Mouse (Mus musculus) bone marrow macrophage, adult 2 months (primary cell): Measurements from ENCODE around the gene Rps6kb1. TPM values are rescaled to one million over a fixed set of nuclear protein-coding genes. Genes with fewer than 3 reads are reported as not detected.
"Not testable (repeated sequence)": the region's sequence is repeated elsewhere in the genome, so short reads cannot be mapped to it uniquely, and the experiment has no call there.

ENCODE experiments used
- H3K27ac ChIP-seq: 2 replicates; pipeline ENCODE4 v1.5.1; 2012; ENCODE audit warnings: low read depth, low read length; ENCODE audit not compliant: insufficient read depth
- H3K4me1 ChIP-seq: 2 replicates; pipeline ENCODE4 v1.6.1; 2012; ENCODE audit warnings: low read length; ENCODE audit not compliant: control insufficient read depth, insufficient read depth
- H3K4me3 ChIP-seq: 2 replicates; pipeline ENCODE4 v1.5.1; 2012; ENCODE audit warnings: mild to moderate bottlenecking, low read length, moderate library complexity; ENCODE audit not compliant: insufficient read depth
- CTCF ChIP-seq: IDR thresholded peaks from 2 replicates; pipeline ENCODE4 v1.5.1; 2012; ENCODE audit warnings: low read depth, mild to moderate bottlenecking, low read length, moderate library complexity
- POLR2A ChIP-seq: IDR thresholded peaks from 2 replicates; pipeline ENCODE4 v1.6.1; 2012; ENCODE audit warnings: mild to moderate bottlenecking, low read depth, low read length, borderline replicate concordance
- polyA plus RNA-seq: library from polyadenylated mRNA; stranded (reverse); fragments of >200 nt; gene quantifications from 2 replicates; pipeline ENCODE4 v1.2.4, GENCODE M21; 2012; ENCODE audit not compliant: missing spikeins, insufficient read depth, insufficient read length

Rps6kb1 gene
- polyA plus RNA-seq, 1 experiment: 30.9 TPM

DNA sequence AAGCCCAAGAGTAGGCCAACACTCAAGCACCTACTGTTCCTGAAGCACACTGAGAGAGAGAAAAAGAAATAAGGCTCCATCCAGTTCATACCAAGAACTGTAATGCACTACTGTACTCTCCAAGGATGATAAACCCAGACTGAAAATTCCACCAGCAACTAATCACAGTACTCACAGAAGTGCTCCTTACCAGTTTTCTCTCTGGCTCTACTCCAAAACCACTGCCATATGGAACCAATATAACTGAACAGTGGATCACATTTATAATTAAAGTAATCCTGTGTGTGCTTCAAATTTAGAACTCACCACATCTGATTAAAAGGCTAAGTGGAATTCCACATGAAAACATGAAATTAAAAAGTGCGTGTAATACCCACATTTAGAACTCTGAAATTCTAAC, 1.8 kb downstream of the Rps6kb1 start:
- no peak overlapping the region for H3K4me3 ChIP-seq
- H3K27ac ChIP-seq: no peak overlapping the region
- TF ChIP-seq POLR2A (no peak), CTCF (no peak)
- peaks cover 31% of the 10 kb centered on the region for H3K4me1 ChIP-seq

DNA sequence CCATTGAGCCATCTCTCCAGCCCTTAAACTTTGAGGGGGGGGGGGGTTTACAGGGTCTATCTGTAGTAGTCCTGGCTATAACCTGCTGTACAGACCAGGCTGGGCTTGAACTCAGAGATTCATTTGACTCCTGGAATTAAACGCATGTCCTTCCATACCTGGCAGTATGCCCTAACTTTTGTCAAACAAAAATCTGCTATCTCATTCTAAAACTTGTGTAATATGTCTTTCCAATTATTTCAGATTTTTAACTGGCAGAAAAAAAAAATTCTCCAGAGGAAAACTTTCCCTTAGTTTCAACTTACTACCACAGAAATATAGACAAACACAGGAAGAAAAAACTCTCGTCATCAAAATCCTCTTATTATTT, 4.1 kb downstream of the Rps6kb1 start:
- Histone ChIP-seq H3K4me1 (peaks cover 28% of the 10 kb centered on the region), H3K27ac (no peak overlapping the region), H3K4me3 (no peak overlapping the region)
- TF ChIP-seq CTCF (no peak), POLR2A (no peak)

DNA sequence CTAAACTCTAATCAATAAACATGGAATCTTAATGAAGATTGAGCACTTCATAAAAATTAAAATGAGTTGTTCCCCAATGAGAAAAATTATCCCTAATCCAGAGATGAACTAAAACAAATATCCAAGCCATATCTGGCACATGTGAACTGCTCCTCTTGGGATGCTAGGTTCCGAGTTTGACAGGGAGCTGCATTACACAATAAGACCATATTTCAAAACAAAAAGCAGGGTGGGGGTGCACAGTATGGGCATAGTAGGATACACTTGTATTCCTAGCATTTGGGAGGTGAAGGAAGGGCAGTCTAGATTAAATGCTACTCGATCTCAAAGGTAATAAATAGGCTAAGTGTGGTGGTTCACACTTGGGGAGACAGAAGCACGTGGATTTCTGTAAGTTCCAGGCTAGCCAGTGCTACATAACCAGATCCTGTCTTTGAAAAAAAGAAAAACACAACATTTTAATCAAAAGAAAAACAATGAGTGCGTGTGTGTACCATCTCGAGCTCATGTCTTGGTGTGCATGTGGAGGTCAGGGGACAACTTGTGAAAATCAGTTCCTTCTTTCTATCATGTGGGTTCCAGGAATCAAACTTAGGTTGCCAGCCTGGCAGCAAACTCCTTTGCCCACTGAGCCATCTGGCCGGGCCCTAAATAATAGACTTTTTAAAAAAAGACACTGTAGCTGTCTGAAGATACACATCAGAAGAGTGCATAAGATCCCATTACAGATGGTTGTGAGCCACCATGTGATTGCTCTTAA, 4.7 kb downstream of the Rps6kb1 start:
- Histone ChIP-seq H3K27ac (no peak overlapping the region), H3K4me1 (peaks cover 28% of the 10 kb centered on the region), H3K4me3 (no peak overlapping the region)
- TF ChIP-seq CTCF (no peak), POLR2A (no peak)

DNA sequence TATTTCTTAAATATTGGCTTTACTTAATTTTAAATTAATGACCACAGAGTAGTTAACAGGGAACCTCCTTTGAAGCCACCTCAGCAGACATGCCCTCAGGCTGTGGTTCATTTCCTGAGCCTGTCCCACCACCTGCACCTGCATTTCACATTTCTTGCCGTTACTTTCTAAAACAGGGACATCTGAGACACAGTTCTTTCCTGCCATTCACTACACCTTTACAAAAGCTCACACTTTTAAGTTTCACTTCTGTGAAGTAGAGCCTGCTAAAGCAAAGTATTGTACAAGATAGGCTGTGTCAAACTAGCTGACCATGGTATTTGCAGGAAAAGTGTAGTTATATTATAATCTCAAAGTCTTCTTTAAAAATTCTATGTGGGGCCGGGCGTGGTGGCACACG, 5.8 kb downstream of the Rps6kb1 start:
- Histone ChIP-seq H3K4me3 (no peak overlapping the region), H3K27ac (no peak overlapping the region), H3K4me1 (peaks cover 33% of the 10 kb centered on the region)
- TF ChIP-seq CTCF (no peak), POLR2A (no peak)

DNA sequence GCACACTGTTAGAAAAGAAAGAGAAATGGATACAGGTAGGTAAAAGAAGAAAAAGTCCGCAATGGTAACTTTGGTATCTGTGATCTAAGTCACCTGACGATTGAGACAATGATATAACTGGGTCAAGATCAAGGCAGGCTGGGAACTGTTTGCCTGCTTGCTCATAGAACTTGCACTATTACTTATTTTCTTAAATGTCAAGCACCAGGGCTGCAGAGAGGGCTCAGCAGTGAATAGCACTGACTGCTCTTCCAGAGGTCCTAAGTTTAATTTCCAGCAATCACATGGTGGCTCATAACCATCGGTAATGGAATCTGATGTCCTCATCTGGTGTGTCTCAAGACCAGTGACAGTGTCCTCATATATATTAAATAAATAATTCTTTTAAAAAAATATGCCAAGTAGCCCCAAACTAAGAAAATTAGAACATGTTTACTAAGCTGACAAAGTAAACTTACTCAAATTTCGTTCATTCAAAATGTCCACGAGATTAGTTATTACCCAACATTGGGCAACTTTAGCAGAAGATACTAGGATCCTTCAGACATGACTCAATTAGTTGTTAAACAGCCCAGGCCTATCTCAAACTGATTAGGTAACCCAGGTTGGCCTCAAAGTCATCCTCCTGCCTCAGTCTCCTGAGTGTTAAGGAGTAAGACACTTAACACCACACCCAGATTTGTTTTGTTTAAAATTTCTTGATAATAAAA, 10.2 kb downstream of the Rps6kb1 start:
- peaks cover 10% of the 10 kb centered on the region for H3K4me1 ChIP-seq
- no peak overlapping the region for H3K27ac ChIP-seq
- TF ChIP-seq CTCF (no peak), POLR2A (no peak)
- H3K4me3 ChIP-seq: no peak overlapping the region

DNA sequence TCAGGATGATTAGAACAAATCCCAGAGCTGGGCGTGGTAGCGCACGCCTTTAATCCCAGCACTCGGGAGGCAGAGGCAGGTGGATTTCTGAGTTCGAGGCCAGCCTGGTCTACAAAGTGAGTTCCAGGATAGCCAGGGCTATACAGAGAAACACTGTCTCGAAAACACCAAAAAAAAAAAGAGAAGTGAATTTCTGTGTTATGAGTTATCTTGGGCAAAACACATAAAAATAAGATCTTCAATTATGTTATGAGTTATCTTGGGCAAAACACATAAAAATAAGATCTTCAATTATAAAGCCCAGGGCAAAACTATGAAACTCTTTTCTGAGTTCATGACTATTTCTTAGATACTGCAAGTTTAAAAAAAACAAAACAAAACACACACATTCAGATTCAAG, 11.3 kb downstream of the Rps6kb1 start:
- not testable (repeated sequence) for H3K4me3 ChIP-seq, H3K27ac ChIP-seq, H3K4me1 ChIP-seq

DNA sequence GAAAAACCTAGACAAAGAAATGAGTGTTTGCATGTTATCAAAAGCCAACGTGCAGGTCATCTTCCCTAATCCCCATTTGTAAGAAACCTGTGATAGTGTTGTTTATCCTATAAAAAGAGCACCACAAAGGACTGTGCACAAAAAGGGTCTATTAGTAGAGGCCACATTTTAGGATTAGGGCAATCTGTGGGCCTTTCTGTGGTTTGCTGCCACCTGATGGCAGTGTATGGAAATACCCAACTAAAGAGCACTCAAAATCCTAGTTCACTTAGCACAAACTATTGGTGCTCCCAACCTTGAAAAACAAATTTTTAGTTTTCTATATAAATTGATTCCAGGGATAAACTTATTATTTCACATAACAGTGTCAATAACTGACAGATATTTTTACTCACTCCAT, 11.8 kb downstream of the Rps6kb1 start:
- TF ChIP-seq POLR2A: no peak
- no peak for TF ChIP-seq CTCF
- Histone ChIP-seq H3K4me3 (no peak overlapping the region), H3K4me1 (peaks cover 8% of the 10 kb centered on the region; the same call in 1 of the 2 replicates), H3K27ac (no peak overlapping the region)

DNA sequence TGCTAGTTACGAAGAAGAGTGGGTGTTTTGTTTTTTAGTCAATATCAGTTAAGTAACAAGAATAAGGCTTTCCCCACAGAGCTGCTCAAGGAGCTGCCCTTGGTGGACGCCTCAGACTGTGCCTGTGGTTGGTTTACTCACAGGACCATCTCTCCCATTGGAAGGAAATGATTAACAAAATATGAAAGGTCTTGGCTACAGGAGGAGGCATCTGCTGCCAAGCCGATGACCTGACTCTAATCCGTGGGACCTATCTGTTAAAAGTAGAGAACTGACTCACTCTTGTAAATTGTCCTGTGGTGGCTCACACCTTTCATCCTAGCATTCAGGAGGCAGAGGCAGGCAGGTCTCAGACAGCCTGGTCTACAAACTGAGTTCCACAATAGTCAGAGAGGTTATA, 17.1 kb downstream of the Rps6kb1 start:
- no peak overlapping the region for H3K4me3 ChIP-seq
- TF ChIP-seq CTCF: no peak
- TF ChIP-seq POLR2A: no peak
- H3K4me1 ChIP-seq: no peaks in the 10 kb centered on the region
- H3K27ac ChIP-seq: no peak overlapping the region

DNA sequence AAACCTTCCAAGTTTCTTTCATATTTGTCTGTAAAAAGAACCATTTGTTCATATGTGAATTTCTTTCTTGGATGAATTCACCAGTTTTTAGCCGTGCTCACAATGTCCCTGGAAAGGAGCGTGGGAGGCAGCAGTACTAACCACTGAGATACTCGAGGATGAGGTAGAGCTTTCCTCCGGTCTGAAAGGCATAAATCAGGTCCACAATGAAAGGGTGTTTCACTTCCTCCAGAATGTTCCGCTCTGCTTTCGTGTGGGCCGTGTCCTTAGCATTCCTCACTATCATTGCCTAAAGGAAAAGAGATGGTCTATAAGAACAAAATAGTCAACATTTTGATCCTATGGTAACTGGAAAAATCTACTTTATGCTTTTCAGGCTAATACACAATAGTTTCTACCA, 24.9 kb downstream of the Rps6kb1 start:
- H3K4me1 ChIP-seq: no peaks in the 10 kb centered on the region
- H3K27ac ChIP-seq: no peak overlapping the region
- H3K4me3 ChIP-seq: no peak overlapping the region
- TF ChIP-seq CTCF (no peak), POLR2A (no peak)

DNA sequence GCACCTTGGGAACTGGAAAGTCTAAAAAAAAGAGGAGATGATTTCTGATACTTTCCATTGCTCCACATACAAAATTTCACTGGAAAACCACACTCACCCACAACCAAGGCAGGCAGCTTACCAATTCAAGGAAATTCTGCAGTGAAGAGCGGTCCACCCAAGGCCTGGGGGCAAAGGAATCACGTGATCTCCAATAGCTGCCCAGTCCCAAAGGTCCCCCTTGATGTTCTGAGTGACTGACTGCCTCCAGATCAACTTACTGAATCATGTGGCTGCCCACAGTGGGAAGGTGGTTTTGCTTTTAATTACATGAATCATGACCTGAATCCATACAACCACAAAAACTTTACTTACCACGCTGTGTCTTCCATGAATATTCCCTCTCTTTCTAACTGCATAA, 27.4 kb downstream of the Rps6kb1 start:
- TF ChIP-seq CTCF (no peak), POLR2A (no peak)
- H3K4me3 ChIP-seq: no peak overlapping the region
- no peaks in the 10 kb centered on the region for H3K4me1 ChIP-seq
- H3K27ac ChIP-seq: no peak overlapping the region

DNA sequence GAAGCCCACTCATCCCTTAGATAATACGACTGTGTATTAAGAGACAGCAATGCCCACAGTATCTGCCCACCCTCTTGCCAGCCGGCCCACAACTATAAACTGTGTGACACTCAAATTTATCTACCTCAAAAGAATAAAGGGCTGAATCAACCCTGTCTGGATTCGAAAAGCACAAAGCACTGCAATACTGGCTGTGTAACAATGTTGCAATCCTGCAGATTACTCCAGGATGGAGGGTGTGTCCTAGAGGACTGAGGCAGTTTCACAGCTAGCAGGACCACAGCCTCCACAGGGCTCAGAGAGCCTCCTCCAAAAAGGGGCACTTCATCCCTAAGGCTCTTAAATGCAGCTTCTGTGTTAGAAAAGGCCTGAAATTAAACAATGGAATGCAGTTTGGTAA, 28.0 kb downstream of the Rps6kb1 start:
- Histone ChIP-seq H3K4me1 (no peaks in the 10 kb centered on the region), H3K27ac (no peak overlapping the region), H3K4me3 (no peak overlapping the region)
- no peak for TF ChIP-seq CTCF
- TF ChIP-seq POLR2A: no peak

DNA sequence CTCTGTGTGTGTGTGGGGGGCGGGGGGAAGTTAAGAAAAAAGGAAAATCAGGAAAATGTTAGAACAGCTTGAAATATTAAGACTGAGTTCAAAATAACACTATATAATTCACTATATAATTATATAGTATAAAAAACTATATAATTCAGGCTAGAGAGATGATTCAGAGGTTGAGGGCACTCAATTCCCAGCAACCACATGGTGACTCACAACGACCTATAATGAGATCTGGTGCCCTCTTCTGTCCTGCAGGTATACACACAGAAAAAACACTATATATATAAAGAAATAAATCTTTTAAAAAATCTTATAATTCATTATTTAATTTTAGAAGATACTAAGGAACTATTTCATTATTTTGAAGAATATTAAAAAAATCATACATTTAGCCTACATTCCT, 36.6 kb downstream of the Rps6kb1 start:
- Histone ChIP-seq H3K27ac (no peak overlapping the region), H3K4me3 (no peak overlapping the region), H3K4me1 (no peaks in the 10 kb centered on the region)
- no peak for TF ChIP-seq CTCF
